Mouse (Mus musculus): Measurements from ENCODE around the gene Nupl1.

Nupl1 gene

GRCm38 (mm10) chr14:60219886-60220285, 31.3 kb downstream of the Nupl1 start:
- no peak for DNase-seq

- DNase-seq = no peak
Measured at GRCm38 (mm10) chr14:60217616-60218015, 33.6 kb downstream of the Nupl1 start.

- DNase-seq = no peak
Measured at GRCm38 (mm10) chr14:60216125-60216524, 35.1 kb downstream of the Nupl1 start.

GRCm38 (mm10) chr14:60215000-60215399, 36.2 kb downstream of the Nupl1 start:
- DNase-seq = no peak

- DNase-seq = no peak
Measured at GRCm38 (mm10) chr14:60214040-60214439, 37.2 kb downstream of the Nupl1 start.

- no peak for DNase-seq
Measured at GRCm38 (mm10) chr14:60209166-60209565, 42.1 kb downstream of the Nupl1 start.

GRCm38 (mm10) chr14:60204993-60205392, 46.2 kb downstream of the Nupl1 start:
- DNase-seq = no peak

GRCm38 (mm10) chr14:60196884-60197283, 54.3 kb downstream of the Nupl1 start, which contains the start of gene Atp8a2:
Gene Atp8a2, minus strand, starts transcription at chr14:60197179.
- peak; percentile 46 for DNase-seq

GRCm38 (mm10) chr14:60195999-60196398, 55.2 kb downstream of the Nupl1 start:
- no peak for DNase-seq

- no peak for DNase-seq
Measured at GRCm38 (mm10) chr14:60194606-60195005, 56.6 kb downstream of the Nupl1 start.

- DNase-seq = no peak
Measured at GRCm38 (mm10) chr14:60189771-60190170, 61.5 kb downstream of the Nupl1 start.

- DNase-seq = peak; percentile 77
Measured at GRCm38 (mm10) chr14:60188201-60188825, 62.9 kb downstream of the Nupl1 start.

GRCm38 (mm10) chr14:60181306-60181705, 69.9 kb downstream of the Nupl1 start:
- DNase-seq = no peak

GRCm38 (mm10) chr14:60178571-60178955, 72.7 kb downstream of the Nupl1 start:
- no peak for DNase-seq

GRCm38 (mm10) chr14:60177614-60178570, 73.3 kb downstream of the Nupl1 start:
- DNase-seq = peak; percentile 52

- DNase-seq = peak; percentile 72
Measured at GRCm38 (mm10) chr14:60176891-60177613, 74.2 kb downstream of the Nupl1 start.

GRCm38 (mm10) chr14:60176469-60176890, 74.8 kb downstream of the Nupl1 start:
- DNase-seq = no peak

GRCm38 (mm10) chr14:60172286-60173055, 78.8 kb downstream of the Nupl1 start:
- no peak for DNase-seq

GRCm38 (mm10) chr14:60170845-60171610, 80.2 kb downstream of the Nupl1 start:
- DNase-seq = no peak

GRCm38 (mm10) chr14:60163367-60163766, 87.9 kb downstream of the Nupl1 start:
- DNase-seq = no peak

GRCm38 (mm10) chr14:60152373-60152772, 98.9 kb downstream of the Nupl1 start:
- no peak for DNase-seq

- no peak for DNase-seq
Measured at GRCm38 (mm10) chr14:60148893-60149292, 102.3 kb downstream of the Nupl1 start.

All from right cerebral cortex, adult 18-20 months (tissue).